Mouse (Mus musculus): ENCODE data around the gene Th. TPM values are rescaled to one million over a fixed set of nuclear protein-coding genes. Genes with fewer than 3 reads are reported as not detected.

The Th gene
- polyA plus RNA-seq, 1 experiment from 2014 or later = 4.9 TPM

DNA sequence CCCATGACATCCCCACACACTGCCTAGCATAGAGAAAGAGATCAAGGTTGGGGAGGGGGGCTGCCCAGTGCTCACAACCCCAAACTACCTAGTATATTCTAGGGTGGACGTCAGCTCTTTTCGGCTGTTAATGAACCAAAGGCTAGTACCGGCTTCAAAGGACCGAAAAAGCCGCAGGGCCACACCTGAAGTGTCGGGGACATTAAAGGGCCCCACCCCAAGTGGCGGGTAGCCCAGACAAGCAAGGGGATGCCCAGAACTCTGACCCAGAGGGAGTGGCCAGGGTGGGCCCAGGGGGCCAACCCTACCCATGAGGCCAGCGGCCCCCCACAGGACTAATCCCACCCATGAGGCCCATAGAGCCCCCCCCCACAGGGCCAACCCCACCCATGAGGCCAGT is 3.6 kb downstream of the Th start:
- WGBS = 88% methylated on average over 8 of the region's 8 CpGs
- Histone ChIP-seq H3K36me3 (no peaks in the 10 kb centered on the region), H3K9me3 (no peaks in the 10 kb centered on the region), H3K4me3 (no peak overlapping the region), H3K27ac (replicated peaks) (no peak overlapping the region), H3K27me3 (no peaks in the 10 kb centered on the region), H3K4me2 (replicated peaks) (no peak overlapping the region), H3K4me1 (no peaks in the 10 kb centered on the region), H3K9ac (replicated peaks) (no peak overlapping the region)
- no peak for ATAC-seq (replicated peaks)

DNA sequence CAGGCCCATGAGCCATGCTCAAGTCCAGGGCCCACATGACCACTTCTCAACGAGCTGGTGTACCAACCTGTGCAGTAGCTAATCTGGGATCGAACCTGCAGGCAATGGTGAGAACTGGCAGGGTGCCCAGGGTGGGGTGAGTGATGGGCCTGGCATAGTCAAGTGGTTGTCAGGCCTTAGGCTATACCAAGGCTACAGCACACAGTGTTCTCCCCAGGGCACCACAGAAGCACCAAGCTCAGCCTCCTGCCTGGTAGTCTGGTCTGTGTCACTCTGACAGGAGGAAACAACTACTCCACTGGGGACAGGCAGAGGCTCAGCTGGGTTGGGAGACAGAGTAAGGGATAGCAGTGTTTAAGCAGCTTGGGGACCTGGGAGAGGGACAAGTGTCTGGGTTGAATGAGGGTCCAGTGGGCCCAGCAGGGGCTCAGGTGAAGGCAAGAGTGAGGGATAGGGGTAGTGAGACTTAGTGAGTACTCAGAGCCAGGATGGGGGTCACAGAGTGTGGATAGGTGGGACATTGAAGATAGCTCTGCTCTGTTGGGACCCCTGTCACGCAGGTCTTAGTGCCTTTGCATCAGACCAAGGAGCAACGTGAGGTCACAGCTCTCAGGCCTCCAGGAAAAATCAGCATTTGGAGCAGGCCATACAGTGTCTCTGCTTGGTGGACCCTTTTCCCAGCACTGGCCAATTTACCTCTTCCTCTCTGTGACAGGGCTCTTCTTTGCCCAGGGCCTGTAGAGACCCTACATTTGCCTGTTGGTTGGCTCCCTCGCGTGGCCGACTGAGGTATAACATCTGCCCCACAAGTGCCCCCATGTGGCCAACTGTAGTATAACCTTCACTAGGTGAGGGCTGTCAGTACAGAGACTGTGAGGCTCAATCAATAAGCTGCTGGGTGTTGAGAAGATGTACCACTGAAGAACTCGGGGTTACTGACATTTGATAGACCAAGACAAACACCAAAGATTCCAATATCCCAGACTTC is 12.0 kb downstream of the Th start:
- WGBS = 29% methylated on average over 8 of the region's 8 CpGs
- H3K4me1 ChIP-seq = peaks cover 4% of the 10 kb centered on the region
- H3K4me2 ChIP-seq (replicated peaks) = no peak overlapping the region
- H3K9ac ChIP-seq (replicated peaks) = no peak overlapping the region
- no peaks in the 10 kb centered on the region for H3K9me3 ChIP-seq
- H3K4me3 ChIP-seq = no peak overlapping the region
- no peaks in the 10 kb centered on the region for H3K36me3 ChIP-seq
- no peaks in the 10 kb centered on the region for H3K27me3 ChIP-seq
- ATAC-seq (replicated peaks) = peak; percentile 84
- H3K27ac ChIP-seq (replicated peaks) = no peak overlapping the region

DNA sequence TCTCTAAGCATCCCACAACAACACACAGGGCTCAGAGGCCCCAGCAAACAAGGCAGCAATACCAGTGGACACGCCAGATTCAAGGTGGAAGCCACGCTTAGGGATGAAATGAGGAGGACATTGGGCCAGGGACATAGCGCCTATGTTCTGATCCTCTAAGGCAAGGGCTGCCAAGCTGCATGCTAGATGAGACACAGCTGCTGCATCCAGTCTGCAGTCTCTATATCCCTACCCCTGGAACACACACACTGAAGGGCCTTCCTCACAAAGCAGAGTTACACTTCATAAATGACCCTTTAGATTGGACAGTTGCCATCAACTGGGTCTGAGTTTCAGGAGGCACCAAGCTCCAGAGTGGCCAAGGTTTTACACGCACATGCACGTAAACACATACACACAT is 13.3 kb downstream of the Th start:
- H3K4me2 ChIP-seq (replicated peaks) = no peak overlapping the region
- H3K27ac ChIP-seq (replicated peaks) = no peak overlapping the region
- H3K9me3 ChIP-seq = no peaks in the 10 kb centered on the region
- WGBS = 82% methylated on average over 5 of the region's 5 CpGs
- no peak for ATAC-seq (replicated peaks)
- peaks cover 4% of the 10 kb centered on the region for H3K4me1 ChIP-seq
- no peaks in the 10 kb centered on the region for H3K27me3 ChIP-seq
- H3K4me3 ChIP-seq = no peak overlapping the region
- H3K36me3 ChIP-seq = no peaks in the 10 kb centered on the region
- H3K9ac ChIP-seq (replicated peaks) = no peak overlapping the region

DNA sequence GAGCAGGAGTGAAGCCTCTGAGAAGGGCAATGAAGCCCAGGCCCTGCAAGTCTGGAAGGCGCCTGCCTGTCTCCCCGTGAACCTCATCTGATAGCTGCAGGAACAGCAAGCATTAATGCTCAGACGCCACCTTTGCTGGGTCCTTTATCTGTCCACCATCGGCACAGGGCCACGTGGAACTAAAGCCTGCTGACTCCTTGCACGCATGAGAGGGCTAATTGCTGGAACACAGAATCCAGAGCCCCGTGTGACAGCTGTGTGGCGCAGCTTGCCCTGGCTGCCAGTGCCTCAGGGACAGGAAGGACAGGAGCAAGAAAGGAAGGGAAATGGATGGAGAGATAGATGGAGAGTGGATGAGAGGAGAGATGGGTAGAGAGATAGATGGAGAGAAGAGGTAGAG is 14.8 kb downstream of the Th start:
- WGBS = 26% methylated on average over 8 of the region's 8 CpGs
- ATAC-seq (replicated peaks) = no peak
- Histone ChIP-seq H3K36me3 (no peaks in the 10 kb centered on the region), H3K4me2 (replicated peaks) (no peak overlapping the region), H3K27me3 (no peaks in the 10 kb centered on the region), H3K4me1 (peaks cover 4% of the 10 kb centered on the region), H3K4me3 (no peak overlapping the region), H3K27ac (replicated peaks) (peak overlapping the region; percentile 27), H3K9ac (replicated peaks) (no peak overlapping the region), H3K9me3 (no peaks in the 10 kb centered on the region)

DNA sequence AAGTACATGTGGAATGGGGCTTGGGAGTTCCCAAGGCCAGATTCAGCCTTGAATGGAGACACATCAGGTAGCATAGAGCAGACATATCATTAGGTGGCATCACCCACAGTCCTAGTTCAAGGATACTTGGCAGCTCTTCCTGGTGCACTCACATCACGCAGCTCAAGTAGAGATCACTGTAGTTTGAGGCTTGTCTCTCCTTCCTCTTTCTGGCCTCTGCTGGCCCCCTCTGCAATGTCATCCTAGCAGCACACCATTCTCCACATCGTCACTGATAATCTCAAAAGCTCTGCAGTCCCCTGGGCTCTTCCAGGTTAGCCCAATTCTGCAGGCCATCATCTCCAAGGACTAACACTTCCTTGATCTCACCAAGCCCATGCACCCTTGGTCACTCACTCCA is 19.2 kb downstream of the Th start:
- no peak overlapping the region for H3K27ac ChIP-seq (replicated peaks)
- ATAC-seq (replicated peaks) = no peak
- no peaks in the 10 kb centered on the region for H3K27me3 ChIP-seq
- H3K4me3 ChIP-seq = no peak overlapping the region
- H3K9ac ChIP-seq (replicated peaks) = no peak overlapping the region
- no peak overlapping the region for H3K4me2 ChIP-seq (replicated peaks)
- no peaks in the 10 kb centered on the region for H3K36me3 ChIP-seq
- H3K9me3 ChIP-seq = no peaks in the 10 kb centered on the region
- WGBS = 90% methylated on average over 2 of the region's 2 CpGs
- H3K4me1 ChIP-seq = peaks cover 4% of the 10 kb centered on the region

DNA sequence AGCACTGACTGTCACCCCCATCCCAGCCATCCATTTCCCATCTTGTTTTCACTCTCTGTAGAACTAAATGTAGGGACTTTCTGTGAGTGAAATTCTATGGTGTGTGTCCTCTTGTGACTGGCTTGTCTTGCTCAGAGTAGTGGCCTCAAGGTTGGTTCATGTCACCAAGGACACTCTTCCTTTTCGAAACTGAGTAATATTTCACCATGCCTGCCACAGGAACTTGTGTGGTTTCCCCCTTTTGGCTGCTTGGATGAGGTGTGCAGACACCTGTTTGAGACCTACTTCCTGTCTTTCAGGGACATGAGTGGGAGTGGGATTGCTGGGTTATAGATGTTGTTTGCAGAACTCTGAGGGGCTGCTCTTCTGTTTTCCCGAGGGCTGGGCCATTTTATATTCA is 20.8 kb downstream of the Th start:
- H3K4me1 ChIP-seq = peaks cover 11% of the 10 kb centered on the region
- no peaks in the 10 kb centered on the region for H3K27me3 ChIP-seq
- H3K4me3 ChIP-seq = no peak overlapping the region
- H3K9me3 ChIP-seq = no peaks in the 10 kb centered on the region
- H3K27ac ChIP-seq (replicated peaks) = no peak overlapping the region
- H3K4me2 ChIP-seq (replicated peaks) = no peak overlapping the region
- ATAC-seq (replicated peaks) = no peak
- no peak overlapping the region for H3K9ac ChIP-seq (replicated peaks)
- 78% methylated on average over 2 of the region's 2 CpGs for WGBS
- no peaks in the 10 kb centered on the region for H3K36me3 ChIP-seq

DNA sequence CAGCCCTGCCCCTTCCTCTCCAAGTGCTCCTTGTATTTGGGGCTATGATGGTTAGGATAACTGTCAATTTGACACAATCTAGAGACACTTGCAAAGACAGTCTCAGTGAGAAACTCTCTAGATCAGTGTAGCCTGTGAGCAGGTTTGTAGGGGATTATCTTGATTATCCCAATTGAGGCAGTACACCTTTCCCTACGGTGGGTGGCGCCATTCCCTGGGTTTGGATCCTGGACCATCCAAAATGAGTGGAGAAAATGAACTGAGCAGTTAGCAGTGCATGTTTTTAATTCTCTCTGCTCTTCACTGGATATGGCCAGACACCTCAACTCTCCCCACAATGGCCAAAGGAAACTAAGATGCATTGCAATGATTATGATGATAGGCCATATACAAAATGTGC is 21.3 kb downstream of the Th start:
- 33% methylated on average over 2 of the region's 2 CpGs for WGBS
- Histone ChIP-seq H3K4me3 (no peak overlapping the region), H3K9ac (replicated peaks) (no peak overlapping the region), H3K9me3 (no peaks in the 10 kb centered on the region), H3K4me2 (replicated peaks) (no peak overlapping the region), H3K27ac (replicated peaks) (no peak overlapping the region), H3K27me3 (no peaks in the 10 kb centered on the region), H3K4me1 (peaks cover 15% of the 10 kb centered on the region), H3K36me3 (no peaks in the 10 kb centered on the region)
- ATAC-seq (replicated peaks) = no peak

DNA sequence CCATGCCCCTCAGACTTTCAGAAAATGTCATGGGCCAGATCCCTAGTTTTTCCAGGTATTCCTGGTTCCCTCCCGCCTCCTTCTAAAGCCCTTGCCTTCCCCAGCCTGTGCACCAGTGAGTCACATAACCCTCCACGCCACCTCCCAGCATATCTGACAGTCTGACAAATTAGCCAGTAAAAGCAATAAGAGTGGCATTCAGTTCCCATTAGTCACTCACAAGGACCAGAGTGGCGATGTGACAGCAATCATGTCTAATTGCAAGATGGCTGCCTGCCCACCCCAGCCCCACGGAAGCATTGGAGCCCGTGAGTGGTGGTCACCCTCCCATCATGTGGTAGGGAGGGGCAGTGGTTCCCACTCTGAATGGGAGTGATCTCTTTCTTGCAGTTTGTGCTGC is 25.3 kb downstream of the Th start:
- 20% methylated on average over 5 of the region's 5 CpGs for WGBS
- Histone ChIP-seq H3K4me3 (no peak overlapping the region), H3K4me1 (peaks cover 54% of the 10 kb centered on the region), H3K27ac (replicated peaks) (0 out of 2 replicates have a peak overlapping the region, but pooled peaks have one; percentile 29), H3K9ac (replicated peaks) (no peak overlapping the region), H3K4me2 (replicated peaks) (no peak overlapping the region), H3K36me3 (no peaks in the 10 kb centered on the region), H3K27me3 (0 out of 2 replicates have a peak, but pooled peaks cover 3% of the 10 kb centered on the region), H3K9me3 (no peaks in the 10 kb centered on the region)
- peak; percentile 14; the same call in 1 of the 2 replicates for ATAC-seq (replicated peaks)

DNA sequence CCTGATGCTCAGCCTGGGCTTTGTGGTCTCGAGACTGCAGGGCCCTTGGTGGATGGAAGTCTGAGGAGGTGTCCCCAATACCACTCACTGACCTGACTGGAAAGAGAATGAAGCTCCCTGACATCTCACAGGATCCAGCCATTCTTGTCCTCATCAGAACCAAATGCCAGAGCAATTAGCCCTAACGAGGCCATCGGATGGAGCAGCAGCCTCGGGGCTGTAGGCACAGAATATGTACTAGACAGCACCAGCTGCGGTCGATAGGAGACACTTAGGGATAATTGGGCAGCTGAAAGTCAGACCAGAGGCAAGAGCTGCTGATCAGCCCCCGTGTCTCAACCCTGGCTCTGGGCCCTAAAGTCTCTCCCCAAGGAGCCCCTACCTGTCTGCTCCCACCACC is 26.6 kb downstream of the Th start:
- Histone ChIP-seq H3K27ac (replicated peaks) (peak overlapping the region; percentile 11), H3K4me3 (no peak overlapping the region), H3K27me3 (peaks cover 6% of the 10 kb centered on the region; the same call in 1 of the 2 replicates), H3K36me3 (no peaks in the 10 kb centered on the region), H3K9me3 (no peaks in the 10 kb centered on the region), H3K4me1 (peaks cover 54% of the 10 kb centered on the region), H3K4me2 (replicated peaks) (no peak overlapping the region), H3K9ac (replicated peaks) (no peak overlapping the region)
- no peak for ATAC-seq (replicated peaks)
- WGBS = 14% methylated on average over 7 of the region's 7 CpGs

DNA sequence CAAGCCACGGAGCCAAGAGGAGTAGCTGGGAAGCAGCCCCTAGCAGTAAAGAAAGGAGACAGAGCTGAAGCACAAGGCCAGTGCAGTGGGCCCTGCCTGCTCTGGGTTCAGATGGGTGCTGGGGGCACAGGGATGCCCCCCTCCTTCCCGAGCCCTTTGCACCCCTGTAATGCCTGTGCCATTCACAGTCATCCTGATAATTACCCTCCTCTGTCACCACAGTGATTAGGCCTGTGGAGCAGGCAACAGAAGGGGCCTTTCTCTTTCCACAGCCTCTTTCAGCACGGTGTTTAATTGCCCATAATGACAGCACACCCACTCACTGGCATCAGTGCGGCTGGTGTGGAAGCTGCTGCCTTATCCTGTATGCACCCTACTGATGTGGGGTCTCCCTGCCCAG is 28.0 kb downstream of the Th start:
- Histone ChIP-seq H3K9me3 (no peaks in the 10 kb centered on the region), H3K4me3 (no peak overlapping the region), H3K4me2 (replicated peaks) (no peak overlapping the region), H3K36me3 (no peaks in the 10 kb centered on the region), H3K9ac (replicated peaks) (no peak overlapping the region), H3K27ac (replicated peaks) (peak overlapping the region; percentile 75), H3K4me1 (peaks cover 54% of the 10 kb centered on the region), H3K27me3 (peaks cover 10% of the 10 kb centered on the region; the same call in 1 of the 2 replicates)
- peak; percentile 86 for ATAC-seq (replicated peaks)
- WGBS = 7% methylated on average over 4 of the region's 4 CpGs

DNA sequence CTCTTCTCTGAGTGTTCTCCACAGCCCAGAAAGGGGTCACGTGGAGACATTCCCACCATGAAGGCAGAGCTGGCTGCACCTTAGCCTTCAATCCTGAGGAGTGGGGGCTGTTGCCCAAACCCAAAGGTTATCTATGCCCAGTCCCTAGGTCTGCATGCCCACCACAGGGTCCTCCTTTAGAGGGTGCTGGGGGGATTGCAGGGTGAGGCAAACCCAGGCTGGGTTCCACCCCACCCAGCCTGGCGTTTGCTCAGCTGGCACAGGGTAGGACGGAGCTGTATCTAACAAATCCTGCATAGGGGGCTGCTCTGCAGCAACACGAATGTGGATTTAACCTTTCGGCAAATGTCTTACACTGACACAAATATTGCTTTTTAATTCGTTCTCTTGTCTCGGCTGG is 29.2 kb downstream of the Th start:
- ATAC-seq (replicated peaks) = no peak
- WGBS = 60% methylated on average over 7 of the region's 7 CpGs
- Histone ChIP-seq H3K4me2 (replicated peaks) (no peak overlapping the region), H3K4me1 (peaks cover 54% of the 10 kb centered on the region), H3K4me3 (no peak overlapping the region), H3K9ac (replicated peaks) (no peak overlapping the region), H3K27me3 (peaks cover 10% of the 10 kb centered on the region; the same call in 1 of the 2 replicates), H3K9me3 (no peaks in the 10 kb centered on the region), H3K27ac (replicated peaks) (no peak overlapping the region), H3K36me3 (no peaks in the 10 kb centered on the region)

DNA sequence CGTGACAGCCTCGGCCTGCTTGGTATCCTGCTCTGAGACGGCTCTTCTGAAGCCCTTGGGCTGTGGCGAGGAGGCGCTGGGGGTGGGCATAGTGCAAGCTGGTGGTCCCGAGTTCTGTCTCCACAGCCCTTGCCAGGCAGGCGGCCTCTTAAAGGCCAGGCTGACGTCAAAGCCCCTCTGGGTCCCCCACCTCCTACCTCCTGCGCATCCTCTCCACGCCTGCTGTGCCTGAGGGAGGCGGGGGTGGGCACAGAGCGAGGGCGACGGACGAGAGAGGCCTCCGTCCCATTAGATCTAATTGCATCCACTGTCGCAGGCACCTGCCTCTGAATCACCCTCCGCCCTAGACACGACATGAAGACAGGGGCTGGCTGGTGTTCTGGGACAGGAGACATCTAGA is 31.1 kb downstream of the Th start:
- no peaks in the 10 kb centered on the region for H3K36me3 ChIP-seq
- no peak overlapping the region for H3K27ac ChIP-seq (replicated peaks)
- 45% methylated on average over 19 of the region's 19 CpGs for WGBS
- no peaks in the 10 kb centered on the region for H3K9me3 ChIP-seq
- H3K4me3 ChIP-seq = no peak overlapping the region
- no peak for ATAC-seq (replicated peaks)
- H3K27me3 ChIP-seq = peaks cover 10% of the 10 kb centered on the region; the same call in 1 of the 2 replicates
- no peak overlapping the region for H3K9ac ChIP-seq (replicated peaks)
- peaks cover 42% of the 10 kb centered on the region for H3K4me1 ChIP-seq
- H3K4me2 ChIP-seq (replicated peaks) = no peak overlapping the region

Measured in forebrain, embryonic 15.5 days (tissue).